Mouse (Mus musculus) spleen, adult 2 months (tissue): ENCODE measurements around the gene Tle4.

Experiments used
- CTCF ChIP-seq: fragments of 200-500 bp; IDR thresholded peaks from 2 replicates; pipeline ENCODE4 v1.5.1; 2011; ENCODE audit warnings: mild to moderate bottlenecking, inconsistent platforms; ENCODE audit not compliant: insufficient read depth, insufficient read length, insufficient replicate concordance; ENCODE audit errors: extremely low read depth
- POLR2A ChIP-seq: fragments of 200-500 bp; IDR thresholded peaks from 2 replicates; pipeline ENCODE4 v1.6.1; 2011; ENCODE audit warnings: low read depth, low read length, inconsistent platforms

GRCm38 (mm10) chr19:14449738-14450137 is 148.1 kb downstream of the Tle4 start:
- peak; percentile 27; the same call in 1 of the 2 replicates for TF ChIP-seq CTCF
- TF ChIP-seq POLR2A = no peak
